Mouse (Mus musculus) Patski (cell line): ENCODE results near the gene Hmgn5. TPM values are rescaled to one million over a fixed set of nuclear protein-coding genes. Genes with fewer than 3 reads are reported as not detected.

Experiments used
- ATAC-seq: fragments of 100-300 bp; one replicate; pipeline ENCODE4 v1.8.0; 2021
- CTCF ChIA-PET: fragments of 350-600 bp; sonication (Branson Sonifier 250); formaldehyde crosslinking; loops from one replicate; lab custom pipeline; 2022; ENCODE audit warnings: inconsistent platforms; lab: Charles Lee
- POLR2A ChIA-PET: fragments of 350-600 bp; sonication (Branson Sonifier 250); formaldehyde crosslinking; loops from one replicate; lab custom pipeline; 2022; ENCODE audit warnings: antibody characterized with exemption, inconsistent platforms; lab: Charles Lee
- DNase-seq: peaks from one replicate; pipeline ENCODE4 v3.0.0-alpha.2; 2011; ENCODE audit warnings: low read depth, low spot score
- H3K27me3 ChIP-seq: fragments of 371-371 bp; one replicate; pipeline ENCODE4 v1.5.1; 2021
- CTCF ChIP-seq: fragments of 100-300 bp; IDR thresholded peaks from one replicate; pipeline ENCODE4 v1.5.1; 2021
- in situ Hi-C: fragments of 300-500 bp; cut with MboI; formaldehyde crosslinking; loops from 3 replicates; pipeline ENCODE4 v1.11.1; 2018; ENCODE audit warnings: low pct_unique_long_range_greater_than_20kb, mixed read lengths
- polyA plus RNA-seq: library from polyadenylated mRNA; unstranded; gene quantifications from one replicate; pipeline ENCODE4 v1.2.3, GENCODE M21; 2021

The Hmgn5 gene
- 27.2 TPM for polyA plus RNA-seq

- peaks cover 16% of the 10 kb centered on the region for H3K27me3 ChIP-seq
- in situ Hi-C loops: loop anchor here (10.0 kb wide), 1 partner anchor 178 kb away; the partner anchor contains the start of gene Brwd3
- ATAC-seq: peak; percentile 99
- peak; percentile 50 for DNase-seq
- TF ChIP-seq CTCF: no peak
- ChIA-PET POLR2A (interaction anchor here (0.7 kb wide), 1 partner anchor 12 kb away, joined by 3 read pairs; no protein-coding TSS in a partner anchor), CTCF (no interaction called here)
Observed at GRCm38 (mm10) chrX:109013283-109013682, at the start of gene Hmgn5. Gene Hmgn5, minus strand, starts transcription at chrX:109013404.

GRCm38 (mm10) chrX:109047773-109048172, 34.6 kb upstream of the Hmgn5 start:
- peaks cover 73% of the 10 kb centered on the region for H3K27me3 ChIP-seq
- POLR2A ChIA-PET: no interaction called here
- in situ Hi-C loops: no loop called here
- no peak for DNase-seq
- CTCF ChIA-PET: no interaction called here
- no peak for ATAC-seq
- TF ChIP-seq CTCF: no peak

- peaks cover 24% of the 10 kb centered on the region for H3K27me3 ChIP-seq
- DNase-seq: no peak
- POLR2A ChIA-PET: no interaction called here
- in situ Hi-C loops: no loop called here
- CTCF ChIA-PET: no interaction called here
- ATAC-seq: no peak
- TF ChIP-seq CTCF: no peak
Observed at GRCm38 (mm10) chrX:109026224-109026623, 13.0 kb upstream of the Hmgn5 start.

- no peak for TF ChIP-seq CTCF
- DNase-seq: no peak
- H3K27me3 ChIP-seq: peaks cover 11% of the 10 kb centered on the region
- ATAC-seq: no peak
- POLR2A ChIA-PET: no interaction called here
- in situ Hi-C loops: no loop called here
- CTCF ChIA-PET: no interaction called here
Observed at GRCm38 (mm10) chrX:109020858-109021257, 7.7 kb upstream of the Hmgn5 start.

GRCm38 (mm10) chrX:109014166-109014565, 962 bp upstream of the Hmgn5 start:
- no peak for TF ChIP-seq CTCF
- H3K27me3 ChIP-seq: peaks cover 17% of the 10 kb centered on the region
- in situ Hi-C loops: loop anchor here (10.0 kb wide), 1 partner anchor 179 kb away; the partner anchor contains the start of gene Brwd3
- POLR2A ChIA-PET: interaction anchor here (0.7 kb wide), 1 partner anchor 13 kb away, joined by 3 read pairs; no protein-coding TSS in a partner anchor
- DNase-seq: no peak
- ATAC-seq: no peak
- CTCF ChIA-PET: no interaction called here

- ChIA-PET POLR2A (interaction anchor here (0.7 kb wide), 1 partner anchor 12 kb away, joined by 3 read pairs; no protein-coding TSS in a partner anchor), CTCF (no interaction called here)
- in situ Hi-C loops: loop anchor here (10.0 kb wide), 1 partner anchor 179 kb away; the partner anchor contains the start of gene Brwd3
- peak; percentile 38 for TF ChIP-seq CTCF
- no peak for DNase-seq
- peak; percentile 51 for ATAC-seq
- peaks cover 17% of the 10 kb centered on the region for H3K27me3 ChIP-seq
Observed at GRCm38 (mm10) chrX:109013686-109014085, 482 bp upstream of the Hmgn5 start.

GRCm38 (mm10) chrX:109012371-109013031, 703 bp downstream of the Hmgn5 start:
- ChIA-PET POLR2A (no interaction called here), CTCF (no interaction called here)
- peak; percentile 70 for TF ChIP-seq CTCF
- peaks cover 14% of the 10 kb centered on the region for H3K27me3 ChIP-seq
- ATAC-seq: peak; percentile 76
- in situ Hi-C loops: loop anchor here (10.0 kb wide), 1 partner anchor 178 kb away; the partner anchor contains the start of gene Brwd3
- DNase-seq: peak; percentile 7

- ChIA-PET CTCF (no interaction called here), POLR2A (no interaction called here)
- no peak for TF ChIP-seq CTCF
- no peak for DNase-seq
- in situ Hi-C loops: loop anchor here (10.0 kb wide), 1 partner anchor 177 kb away; the partner anchor contains the start of gene Brwd3
- H3K27me3 ChIP-seq: peaks cover 13% of the 10 kb centered on the region
- ATAC-seq: no peak
Observed at GRCm38 (mm10) chrX:109011611-109012185, 1.5 kb downstream of the Hmgn5 start.

- no peak for DNase-seq
Observed at GRCm38 (mm10) chrX:109001277-109001676, 11.9 kb downstream of the Hmgn5 start.

More at GRCm38 (mm10) chrX:109001277-109001676, 11.9 kb downstream of the Hmgn5 start:
- ChIA-PET CTCF (no interaction called here), POLR2A (interaction anchor here (0.6 kb wide), 1 partner anchor 12 kb away, joined by 3 read pairs; no protein-coding TSS in a partner anchor)
- no peak for ATAC-seq
- H3K27me3 ChIP-seq: peaks cover 15% of the 10 kb centered on the region
- TF ChIP-seq CTCF: no peak
- in situ Hi-C loops: no loop called here

Other genes with a start within 250 kb of the Hmgn5 start
- gene Brwd3, start 179.0 kb downstream of the Hmgn5 start, polyA plus RNA-seq: 5.7 TPM
- gene Sh3bgrl, start 82.0 kb upstream of the Hmgn5 start, polyA plus RNA-seq: 127 TPM
- 0.03 TPM for gene Gm6377, start 183.4 kb upstream of the Hmgn5 start, polyA plus RNA-seq